In genomic region chr5:45076347-45076890, GRCm38 (mm10) we compare ENCODE assay signal across 26 mouse cellular contexts.
"Had no signal": no experiment of that assay in that cellular context is flagged by ENCODE, and none has a peak within 500 bp of the region (broad histone marks: within the 10 kb centered on the region; RNA-seq: fewer than 3 reads in every experiment).

No protein-coding gene starts in this region.

- H3K36me3 ChIP-seq: heart, embryonic 10.5 days; heart, embryonic 12.5 days; hindbrain, embryonic 10.5 days; hindbrain, embryonic 12.5 days; kidney, embryonic 15.5 days; limb, embryonic 13.5 days; limb, embryonic 15.5 days; liver, embryonic 13.5 days had no signal

- H3K4me2 ChIP-seq: heart, embryonic 12.5 days; hindbrain, embryonic 12.5 days; hindbrain, embryonic 14.5 days; kidney, embryonic 15.5 days; limb, embryonic 13.5 days; limb, embryonic 15.5 days; liver, embryonic 13.5 days had no signal

- ATAC-seq: hindbrain, embryonic 16.5 days; inflammation-experienced regulatory T-cells, adult 6 months; intestine, embryonic 16.5 days had no signal

- H3K4me3 ChIP-seq: heart, embryonic 10.5 days; heart, embryonic 12.5 days; hindbrain, embryonic 10.5 days; hindbrain, embryonic 12.5 days; kidney, embryonic 15.5 days; limb, embryonic 13.5 days; limb, embryonic 15.5 days; liver, embryonic 13.5 days had no signal

- H3K9me3 ChIP-seq: heart, embryonic 10.5 days; heart, embryonic 12.5 days; hindbrain, embryonic 10.5 days; hindbrain, embryonic 12.5 days; kidney, embryonic 15.5 days; limb, embryonic 13.5 days; limb, embryonic 15.5 days; liver, embryonic 13.5 days had no signal

- H3K4me1 ChIP-seq: heart, embryonic 10.5 days; heart, embryonic 12.5 days; hindbrain, embryonic 10.5 days; hindbrain, embryonic 12.5 days; kidney, embryonic 15.5 days; limb, embryonic 13.5 days; limb, embryonic 15.5 days; liver, embryonic 13.5 days had no signal

- DNase-seq: gastrocnemius, postnatal 14 days; gastrocnemius, postnatal 36 days; heart, adult 18-20 months; heart, postnatal 10 days; heart, postnatal 4 days; kidney, adult 11 months; kidney, adult 2 months; kidney, adult 9 months; kidney, postnatal 14 days; kidney, postnatal 36 days; layer of hippocampus, adult 9-11 months; layer of hippocampus, postnatal 36 days; left cerebral cortex, postnatal 4 days; liver, embryonic 13.5 days had no signal

- H3K9ac ChIP-seq: heart, embryonic 12.5 days; hindbrain, embryonic 12.5 days; hindbrain, embryonic 14.5 days; kidney, embryonic 15.5 days; limb, embryonic 13.5 days; limb, embryonic 15.5 days; liver, embryonic 13.5 days had no signal

- H3K27me3 ChIP-seq: heart, embryonic 12.5 days; hindbrain, embryonic 12.5 days; kidney, embryonic 15.5 days; limb, embryonic 13.5 days; limb, embryonic 15.5 days; liver, embryonic 13.5 days had no signal

- H3K27ac ChIP-seq: heart, embryonic 10.5 days; hindbrain, embryonic 10.5 days; hindbrain, embryonic 12.5 days; hindbrain, embryonic 14.5 days; kidney, embryonic 15.5 days; kidney, postnatal 0 days; limb, embryonic 13.5 days; limb, embryonic 15.5 days; liver, embryonic 13.5 days had no signal
